Comparison of ENCODE assay signal across 8 mouse cellular contexts in genomic region chr10:88983444-88983843, GRCm38 (mm10).
DNase-seq lines count a peak whose midpoint lies in the region; ATAC-seq lines count a peak whose summit lies in the region.

No protein-coding gene starts in this region.

- no peak overlapping the region for H3K4me2 ChIP-seq in intestine, embryonic 14.5 days (ENCODE audit: low read length)
- no peak overlapping the region for H3K4me2 ChIP-seq in intestine, embryonic 16.5 days (ENCODE audit: low read depth, low read length)

- DNase-seq in intestine, embryonic 14.5 days (ENCODE audit: low spot score) = peak; percentile 59
- peak; percentile 33 for DNase-seq in A20 (ENCODE audit: low read depth, low spot score)
- DNase-seq in R1 (ENCODE audit: low read depth, low spot score) = peak; percentile 45
- DNase-seq in frontal cortex, postnatal 25 days (ENCODE audit: low spot score in 2 of 2) = peak; percentile 14 to 33
- peak; percentile 23 for DNase-seq in lung, postnatal 14 days
- no peak for DNase-seq in gastrocnemius, adult 18-20 months (ENCODE audit: low spot score)

- no peaks in the 10 kb centered on the region for H3K4me1 ChIP-seq in intestine, embryonic 14.5 days (replicated peaks; ENCODE audit: control insufficient read depth, insufficient read depth, low read length)
- no peaks in the 10 kb centered on the region for H3K4me1 ChIP-seq in intestine, embryonic 16.5 days (ENCODE audit: control insufficient read depth, insufficient read depth, low read length)

- H3K9me3 ChIP-seq in intestine, embryonic 14.5 days (ENCODE audit: control insufficient read depth, low read length) = no peaks in the 10 kb centered on the region
- H3K9me3 ChIP-seq in intestine, embryonic 16.5 days (ENCODE audit: control insufficient read depth, low read length) = no peaks in the 10 kb centered on the region

- no peaks in the 10 kb centered on the region for H3K27me3 ChIP-seq in intestine, embryonic 14.5 days (replicated peaks; ENCODE audit: control insufficient read depth, insufficient read depth, low read length)
- no peaks in the 10 kb centered on the region for H3K27me3 ChIP-seq in intestine, embryonic 16.5 days (replicated peaks; ENCODE audit: control insufficient read depth, insufficient read depth, low read length)

- WGBS in intestine, embryonic 14.5 days = 32% methylated on average over 8 of the region's 8 CpGs
- WGBS in intestine, embryonic 16.5 days = 30% methylated on average over 8 of the region's 8 CpGs

- ATAC-seq in intestine, embryonic 14.5 days (replicated peaks; ENCODE audit: low FRiP score, low TSS enrichment, low read depth) = no peak
- no peak for ATAC-seq in intestine, embryonic 16.5 days
- ATAC-seq in erythroid progenitor cell, adult 5-6 weeks (replicated peaks; ENCODE audit: low FRiP score, poor library complexity, severe bottlenecking) = no peak

- no peak overlapping the region for H3K4me3 ChIP-seq in intestine, embryonic 14.5 days (ENCODE audit: low read depth, low read length)
- H3K4me3 ChIP-seq in intestine, embryonic 16.5 days (ENCODE audit: low read length) = no peak overlapping the region

- no peak overlapping the region for H3K27ac ChIP-seq in intestine, embryonic 14.5 days (ENCODE audit: low read depth)
- no peak overlapping the region for H3K27ac ChIP-seq in intestine, embryonic 16.5 days (ENCODE audit: low read length)

- no peaks in the 10 kb centered on the region for H3K36me3 ChIP-seq in intestine, embryonic 14.5 days (ENCODE audit: control insufficient read depth, insufficient read depth, low read length)
- no peaks in the 10 kb centered on the region for H3K36me3 ChIP-seq in intestine, embryonic 16.5 days (ENCODE audit: control insufficient read depth, insufficient read depth, low read length)

- H3K9ac ChIP-seq in intestine, embryonic 14.5 days (ENCODE audit: low read length) = no peak overlapping the region
- H3K9ac ChIP-seq in intestine, embryonic 16.5 days (ENCODE audit: low read depth, low read length) = no peak overlapping the region
